Mouse (Mus musculus): ENCODE measurements at regions not wholly inside any gene's neighbourhood (a gene's known extent, or its start where the extent isn't known, plus 50 kb on each side); places are given as distances from the start of the nearest gene placed in this dataset.

DNA sequence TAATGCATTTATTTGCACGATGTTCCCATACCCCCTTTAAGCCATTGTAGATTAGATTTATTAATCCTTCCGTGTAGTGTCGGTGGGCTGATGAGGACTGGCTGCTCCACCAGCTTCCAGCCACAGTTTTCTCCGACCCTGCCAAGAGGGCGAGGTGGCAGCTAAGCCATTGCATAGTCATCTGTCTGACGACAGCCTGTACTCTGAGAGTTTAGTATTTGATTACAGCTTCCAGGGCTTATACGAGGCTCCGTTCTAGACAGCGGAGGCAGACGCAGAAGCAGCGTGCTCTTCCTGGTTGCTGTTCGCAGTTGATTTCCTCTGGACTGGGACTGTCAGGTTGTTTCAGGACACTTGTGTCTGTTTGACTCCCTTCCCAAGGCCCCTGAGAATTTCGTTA is 73.8 kb downstream of the Cd24a start:
- H3K9me3 ChIP-seq (ENCODE audit: control insufficient read depth, low read length): no peaks in the 10 kb centered on the region
- no peak overlapping the region for H3K9ac ChIP-seq (ENCODE audit: low read length)
- no peaks in the 10 kb centered on the region for H3K27me3 ChIP-seq (ENCODE audit: control insufficient read depth, insufficient read depth, low read length)
- no peaks in the 10 kb centered on the region for H3K36me3 ChIP-seq (ENCODE audit: control insufficient read depth, insufficient read depth, low read length)
- ATAC-seq (ENCODE audit: insufficient read depth, low FRiP score, low TSS enrichment) (no peak), DNase-seq (ENCODE audit: low spot score) (no peak)
- no peak overlapping the region for H3K27ac ChIP-seq (ENCODE audit: low read depth, low read length)
- H3K4me2 ChIP-seq (ENCODE audit: low read depth): no peak overlapping the region
- no peak overlapping the region for H3K4me3 ChIP-seq (ENCODE audit: low read depth, low read length)
- no peaks in the 10 kb centered on the region for H3K4me1 ChIP-seq (ENCODE audit: control insufficient read depth, insufficient read depth, low read length)
- 88% methylated on average over 13 of the region's 13 CpGs for WGBS

DNA sequence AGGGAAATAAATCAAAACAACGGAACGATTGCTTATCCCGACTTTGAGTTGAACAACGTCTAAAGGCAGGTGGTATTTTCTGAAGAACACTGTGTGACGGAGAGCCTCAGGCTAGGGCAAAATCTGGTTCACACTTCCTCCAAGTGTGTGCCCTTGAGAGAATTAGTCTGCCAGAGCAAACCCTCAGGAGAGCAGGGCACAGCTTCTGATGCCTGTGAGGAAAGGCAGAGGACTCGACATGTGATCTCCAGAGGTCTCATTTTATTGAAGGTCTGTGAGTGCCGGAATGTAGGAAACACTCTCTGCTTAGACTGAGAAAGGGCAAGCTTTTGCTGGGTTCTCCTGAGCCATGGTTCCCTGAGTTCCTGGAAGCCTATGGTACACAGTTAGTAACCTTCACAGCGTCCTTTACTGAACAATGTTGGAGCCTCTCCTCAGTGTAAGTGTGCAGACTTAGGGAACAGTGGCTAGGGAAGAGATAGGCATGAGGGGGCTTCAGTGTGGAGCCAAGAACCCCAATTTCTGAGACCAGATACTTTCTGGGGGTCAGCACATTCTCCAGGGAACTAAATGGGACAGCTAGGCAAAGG is 77.1 kb downstream of the Cd24a start:
- no peak overlapping the region for H3K27ac ChIP-seq (ENCODE audit: low read depth, low read length)
- H3K27me3 ChIP-seq (ENCODE audit: control insufficient read depth, insufficient read depth, low read length): no peaks in the 10 kb centered on the region
- no peak overlapping the region for H3K4me2 ChIP-seq (ENCODE audit: low read depth)
- no peak for ATAC-seq (ENCODE audit: insufficient read depth, low FRiP score, low TSS enrichment)
- DNase-seq (ENCODE audit: low spot score): no peak
- H3K4me3 ChIP-seq (ENCODE audit: low read depth, low read length): no peak overlapping the region
- no peaks in the 10 kb centered on the region for H3K9me3 ChIP-seq (ENCODE audit: control insufficient read depth, low read length)
- H3K9ac ChIP-seq (ENCODE audit: low read length): no peak overlapping the region
- WGBS: 71% methylated on average over 8 of the region's 8 CpGs
- H3K36me3 ChIP-seq (ENCODE audit: control insufficient read depth, insufficient read depth, low read length): no peaks in the 10 kb centered on the region
- H3K4me1 ChIP-seq (ENCODE audit: control insufficient read depth, insufficient read depth, low read length): no peaks in the 10 kb centered on the region

DNA sequence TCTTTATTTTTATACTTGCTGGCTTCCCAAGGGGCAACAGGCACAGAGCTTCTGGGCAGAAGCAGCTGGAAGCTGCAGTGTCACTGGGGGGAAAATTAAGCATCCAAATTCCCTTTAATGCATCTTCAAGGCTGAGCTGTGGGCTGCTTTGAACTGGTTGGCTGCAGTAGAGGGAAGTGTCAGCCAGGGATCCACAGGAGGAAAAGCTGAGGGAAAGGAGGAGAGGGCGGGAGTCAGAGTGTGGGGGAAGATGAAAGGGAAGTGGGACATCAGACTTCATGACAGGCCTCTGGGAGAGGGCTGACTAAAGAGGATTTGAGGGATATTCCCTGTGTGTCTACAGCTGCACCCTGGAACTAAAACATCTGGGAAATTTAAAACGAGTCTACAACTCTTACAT is 77.6 kb downstream of the Cd24a start:
- WGBS: 46% methylated on average over 2 of the region's 2 CpGs
- Histone ChIP-seq H3K27me3 (ENCODE audit: control insufficient read depth, insufficient read depth, low read length) (no peaks in the 10 kb centered on the region), H3K27ac (ENCODE audit: low read depth, low read length) (no peak overlapping the region), H3K4me2 (ENCODE audit: low read depth) (no peak overlapping the region), H3K9ac (ENCODE audit: low read length) (no peak overlapping the region), H3K4me3 (ENCODE audit: low read depth, low read length) (no peak overlapping the region), H3K4me1 (ENCODE audit: control insufficient read depth, insufficient read depth, low read length) (no peaks in the 10 kb centered on the region), H3K36me3 (ENCODE audit: control insufficient read depth, insufficient read depth, low read length) (no peaks in the 10 kb centered on the region), H3K9me3 (ENCODE audit: control insufficient read depth, low read length) (no peaks in the 10 kb centered on the region)
- ATAC-seq (ENCODE audit: insufficient read depth, low FRiP score, low TSS enrichment): no peak
- no peak for DNase-seq (ENCODE audit: low spot score)

DNA sequence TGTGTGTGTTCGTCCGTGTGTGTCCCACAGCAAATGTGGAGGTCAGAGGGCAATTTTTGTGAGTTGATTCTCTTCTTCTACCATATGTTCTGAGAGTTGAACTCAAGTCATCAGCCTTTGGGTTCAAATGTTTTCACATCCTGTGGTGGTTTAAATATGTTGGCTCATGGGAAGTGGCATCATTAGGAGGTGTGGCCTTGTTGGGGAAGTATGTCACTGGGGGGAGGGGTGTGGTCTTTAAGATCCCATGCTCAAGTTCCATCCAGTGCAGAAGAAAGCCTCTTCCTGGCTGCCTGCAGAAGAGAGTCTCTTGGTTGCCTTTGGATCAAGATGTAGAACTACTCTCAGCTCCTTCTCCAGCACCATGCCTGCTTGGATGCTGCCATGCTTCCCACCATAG is 78.1 kb downstream of the Cd24a start:
- 85% methylated on average over 2 of the region's 2 CpGs for WGBS
- ATAC-seq (ENCODE audit: insufficient read depth, low FRiP score, low TSS enrichment) (no peak), DNase-seq (ENCODE audit: low spot score) (no peak)
- Histone ChIP-seq H3K9ac (ENCODE audit: low read length) (no peak overlapping the region), H3K36me3 (ENCODE audit: control insufficient read depth, insufficient read depth, low read length) (no peaks in the 10 kb centered on the region), H3K4me3 (ENCODE audit: low read depth, low read length) (no peak overlapping the region), H3K9me3 (ENCODE audit: control insufficient read depth, low read length) (no peaks in the 10 kb centered on the region), H3K27ac (ENCODE audit: low read depth, low read length) (no peak overlapping the region), H3K4me2 (ENCODE audit: low read depth) (no peak overlapping the region), H3K4me1 (ENCODE audit: control insufficient read depth, insufficient read depth, low read length) (no peaks in the 10 kb centered on the region), H3K27me3 (ENCODE audit: control insufficient read depth, insufficient read depth, low read length) (no peaks in the 10 kb centered on the region)

DNA sequence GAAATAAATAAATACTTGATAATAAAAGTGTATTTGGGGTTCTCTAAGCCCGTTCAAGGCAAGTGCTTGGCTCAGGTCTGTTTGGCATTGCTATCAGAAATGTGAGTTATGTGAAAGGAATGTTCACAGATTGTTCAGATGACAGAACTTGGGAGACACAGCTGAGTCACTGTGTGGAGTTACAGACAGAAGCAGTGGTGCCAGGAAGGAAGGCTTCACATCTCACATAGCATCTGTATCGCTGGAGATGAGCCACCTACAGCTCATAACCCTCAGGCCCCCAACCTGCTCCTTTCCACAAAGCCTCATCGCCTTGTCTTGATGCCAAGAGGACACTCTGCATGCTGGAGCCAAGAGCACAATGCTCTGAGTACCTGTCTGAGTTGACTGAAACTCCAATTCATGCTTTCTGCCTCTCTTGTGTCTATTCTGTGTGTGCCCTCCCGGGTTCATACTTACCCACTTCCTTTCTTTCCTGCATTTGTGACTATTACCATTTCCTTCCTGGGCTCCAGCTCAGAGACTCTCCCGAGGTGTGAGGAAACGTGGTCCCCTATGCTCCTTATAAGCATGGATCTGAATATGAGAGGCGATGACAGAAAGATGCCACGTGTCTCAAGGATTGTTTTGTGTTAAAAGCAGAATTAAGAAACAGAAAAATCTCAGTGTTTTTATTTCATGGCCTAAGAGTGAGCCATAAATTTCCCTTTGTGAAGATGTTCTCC is 79.6 kb downstream of the Cd24a start:
- Histone ChIP-seq H3K36me3 (ENCODE audit: control insufficient read depth, insufficient read depth, low read length) (no peaks in the 10 kb centered on the region), H3K4me2 (ENCODE audit: low read depth) (no peak overlapping the region), H3K9me3 (ENCODE audit: control insufficient read depth, low read length) (no peaks in the 10 kb centered on the region), H3K27me3 (ENCODE audit: control insufficient read depth, insufficient read depth, low read length) (no peaks in the 10 kb centered on the region), H3K9ac (ENCODE audit: low read length) (no peak overlapping the region), H3K4me3 (ENCODE audit: low read depth, low read length) (no peak overlapping the region), H3K4me1 (ENCODE audit: control insufficient read depth, insufficient read depth, low read length) (no peaks in the 10 kb centered on the region), H3K27ac (ENCODE audit: low read depth, low read length) (no peak overlapping the region)
- ATAC-seq (ENCODE audit: insufficient read depth, low FRiP score, low TSS enrichment) (no peak), DNase-seq (ENCODE audit: low spot score) (no peak)
- WGBS: 89% methylated on average over 8 of the region's 8 CpGs

DNA sequence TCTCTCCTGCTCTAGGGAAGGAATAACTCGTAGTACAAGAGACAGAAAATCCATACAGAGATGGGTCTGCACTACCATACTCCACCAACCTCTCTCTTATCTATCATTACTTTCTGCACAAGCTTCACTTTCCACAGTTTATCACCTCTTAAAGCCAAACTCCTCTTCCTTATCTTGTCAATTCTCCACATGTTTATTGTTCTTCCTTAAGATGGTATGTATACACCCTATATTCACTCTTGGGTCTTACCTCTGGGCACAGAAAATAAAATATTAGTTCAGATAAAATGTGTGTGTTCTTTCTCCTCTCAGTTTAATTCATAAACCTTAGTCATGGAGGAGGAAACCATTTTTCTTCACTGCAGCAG is 80.1 kb downstream of the Cd24a start:
- no peak overlapping the region for H3K27ac ChIP-seq (ENCODE audit: low read depth, low read length)
- H3K9ac ChIP-seq (ENCODE audit: low read length): no peak overlapping the region
- no peak for DNase-seq (ENCODE audit: low spot score)
- WGBS: 91% methylated on average over 1 of the region's 1 CpGs
- no peak for ATAC-seq (ENCODE audit: insufficient read depth, low FRiP score, low TSS enrichment)
- H3K4me3 ChIP-seq (ENCODE audit: low read depth, low read length): no peak overlapping the region
- no peaks in the 10 kb centered on the region for H3K27me3 ChIP-seq (ENCODE audit: control insufficient read depth, insufficient read depth, low read length)
- no peaks in the 10 kb centered on the region for H3K9me3 ChIP-seq (ENCODE audit: control insufficient read depth, low read length)
- H3K4me2 ChIP-seq (ENCODE audit: low read depth): no peak overlapping the region
- H3K36me3 ChIP-seq (ENCODE audit: control insufficient read depth, insufficient read depth, low read length): no peaks in the 10 kb centered on the region
- H3K4me1 ChIP-seq (ENCODE audit: control insufficient read depth, insufficient read depth, low read length): no peaks in the 10 kb centered on the region

DNA sequence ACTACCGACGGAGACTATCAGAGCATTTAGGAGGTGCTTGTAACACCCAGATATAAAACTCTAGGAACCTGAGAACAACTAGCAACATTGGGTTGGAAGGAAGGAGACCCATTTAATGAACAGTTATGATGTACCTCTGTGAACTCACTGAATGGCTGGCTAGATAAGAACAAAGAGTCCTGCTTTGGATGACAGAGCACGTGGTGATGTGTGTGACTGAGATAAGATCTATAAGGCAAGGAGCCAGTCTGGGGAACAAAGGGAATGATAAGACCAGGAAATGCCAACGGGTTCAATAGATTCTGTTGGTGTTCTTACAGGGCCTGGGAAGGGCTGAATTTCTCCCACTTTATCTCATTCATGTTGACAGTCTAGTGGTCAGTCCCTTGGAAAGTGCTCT is 86.8 kb downstream of the Cd24a start:
- WGBS: 88% methylated on average over 4 of the region's 4 CpGs
- Histone ChIP-seq H3K27ac (ENCODE audit: low read depth, low read length) (no peak overlapping the region), H3K4me2 (ENCODE audit: low read depth) (no peak overlapping the region), H3K9ac (ENCODE audit: low read length) (no peak overlapping the region), H3K27me3 (ENCODE audit: control insufficient read depth, insufficient read depth, low read length) (no peaks in the 10 kb centered on the region), H3K9me3 (ENCODE audit: control insufficient read depth, low read length) (no peaks in the 10 kb centered on the region), H3K36me3 (ENCODE audit: control insufficient read depth, insufficient read depth, low read length) (no peaks in the 10 kb centered on the region), H3K4me3 (ENCODE audit: low read depth, low read length) (no peak overlapping the region), H3K4me1 (ENCODE audit: control insufficient read depth, insufficient read depth, low read length) (no peaks in the 10 kb centered on the region)
- DNase-seq (ENCODE audit: low spot score): no peak
- ATAC-seq (ENCODE audit: insufficient read depth, low FRiP score, low TSS enrichment): no peak

DNA sequence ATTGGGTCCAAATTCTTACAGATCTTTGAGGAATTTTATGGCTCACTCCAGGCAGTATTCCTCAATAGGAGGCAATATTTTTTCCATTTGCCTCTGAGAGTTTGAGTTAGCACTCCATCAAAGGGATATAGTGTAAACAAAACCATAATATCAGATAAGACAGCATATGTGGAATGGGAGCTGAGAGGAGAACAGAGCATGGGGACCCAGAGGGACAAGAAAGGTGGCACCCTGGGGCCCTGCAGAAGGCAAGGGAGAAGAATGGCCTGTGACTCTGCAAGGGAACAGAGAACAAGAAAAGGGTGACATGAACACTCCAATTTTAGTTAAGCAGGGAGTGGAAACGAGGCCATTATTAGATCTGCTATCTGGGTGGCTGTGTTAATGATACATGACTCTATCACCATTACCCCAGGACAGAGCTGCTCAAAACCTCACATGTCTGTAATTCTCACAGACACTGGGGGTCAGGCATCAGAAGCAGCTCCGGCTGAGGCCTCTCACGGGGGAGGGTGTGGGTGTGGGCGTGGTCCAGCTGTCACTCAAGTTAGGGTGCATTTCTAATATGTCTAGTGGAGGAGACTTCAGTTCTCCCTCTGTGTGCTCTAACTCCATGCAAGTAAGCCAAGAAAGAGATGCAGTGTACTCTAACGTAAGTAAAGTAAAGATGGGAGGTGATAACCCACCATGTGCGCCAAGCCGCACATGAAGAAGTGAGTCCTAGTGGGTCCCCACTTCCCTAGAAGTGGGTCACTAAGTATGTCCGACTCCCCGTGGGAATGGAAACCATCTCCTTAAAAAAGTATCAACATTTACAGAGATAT is 88.4 kb downstream of the Cd24a start:
- Histone ChIP-seq H3K27ac (ENCODE audit: low read depth, low read length) (no peak overlapping the region), H3K27me3 (ENCODE audit: control insufficient read depth, insufficient read depth, low read length) (no peaks in the 10 kb centered on the region), H3K4me1 (ENCODE audit: control insufficient read depth, insufficient read depth, low read length) (no peaks in the 10 kb centered on the region), H3K9ac (ENCODE audit: low read length) (no peak overlapping the region), H3K4me3 (ENCODE audit: low read depth, low read length) (no peak overlapping the region), H3K4me2 (ENCODE audit: low read depth) (no peak overlapping the region), H3K36me3 (ENCODE audit: control insufficient read depth, insufficient read depth, low read length) (no peaks in the 10 kb centered on the region), H3K9me3 (ENCODE audit: control insufficient read depth, low read length) (no peaks in the 10 kb centered on the region)
- ATAC-seq (ENCODE audit: insufficient read depth, low FRiP score, low TSS enrichment) (no peak), DNase-seq (ENCODE audit: low spot score) (no peak)
- 81% methylated on average over 9 of the region's 9 CpGs for WGBS

Measured in neural tube, embryonic 11.5 days (tissue).